Mouse (Mus musculus): ENCODE measurements around the gene Smc1b. TPM values are rescaled to one million over a fixed set of nuclear protein-coding genes. Genes with fewer than 3 reads are reported as not detected.

Smc1b gene
- polyA plus RNA-seq (2014; fragmentation: Nextera tagmentation; extraction: Ambion mirVana), result 0.07 and 0.12 TPM in 2 replicates

- peaks cover 2% of the 10 kb centered on the region; the same call in 1 of the 2 replicates for H3K27me3 ChIP-seq (ENCODE audit: control insufficient read depth, insufficient read depth, low read length)
- H3K4me2 ChIP-seq (ENCODE audit: low read depth, low read length, severe bottlenecking), result peak within 1 kb of the TSS; percentile 61
- peak within 1 kb of the TSS; percentile 22 for H3K4me3 ChIP-seq (ENCODE audit: low read depth, low read length)
- peak; percentile 90 for DNase-seq (ENCODE audit: low spot score)
- peaks cover 4% of the 10 kb centered on the region; the same call in 1 of the 2 replicates for H3K9me3 ChIP-seq (ENCODE audit: control insufficient read depth, low read length)
- 33% methylated on average over 57 of the region's 58 CpGs for WGBS
- H3K9ac ChIP-seq (ENCODE audit: low read length), result peak within 1 kb of the TSS; percentile 20
- no peaks in the 10 kb centered on the region for H3K4me1 ChIP-seq (replicated peaks; ENCODE audit: control insufficient read depth, insufficient read depth, low read length)
- peak; percentile 61 for ATAC-seq (replicated peaks; ENCODE audit: low FRiP score)
- no peak within 1 kb of the TSS for H3K27ac ChIP-seq (ENCODE audit: low read depth, low read length)
- no peaks in the 10 kb centered on the region for H3K36me3 ChIP-seq (ENCODE audit: control insufficient read depth, insufficient read depth, low read length)
Observed at GRCm38 (mm10) chr15:85131275-85132192, at the start of gene Smc1b, which contains the start of gene Ribc2. Gene Smc1b, minus strand, starts transcription at chr15:85131964. Gene Ribc2, plus strand, starts transcription at chr15:85132078.

GRCm38 (mm10) chr15:85180368-85180767, 48.6 kb upstream of the Smc1b start:
- H3K4me1 ChIP-seq (replicated peaks; ENCODE audit: control insufficient read depth, insufficient read depth, low read length), result no peaks in the 10 kb centered on the region
- H3K4me2 ChIP-seq (ENCODE audit: low read depth, low read length, severe bottlenecking), result no peak overlapping the region
- ATAC-seq (replicated peaks; ENCODE audit: low FRiP score) (no peak), DNase-seq (ENCODE audit: low spot score) (no peak)
- H3K27ac ChIP-seq (ENCODE audit: low read depth, low read length), result no peak overlapping the region
- no peak overlapping the region for H3K9ac ChIP-seq (ENCODE audit: low read length)
- no peaks in the 10 kb centered on the region for H3K36me3 ChIP-seq (ENCODE audit: control insufficient read depth, insufficient read depth, low read length)
- H3K9me3 ChIP-seq (ENCODE audit: control insufficient read depth, low read length), result no peaks in the 10 kb centered on the region
- H3K27me3 ChIP-seq (ENCODE audit: control insufficient read depth, insufficient read depth, low read length), result no peaks in the 10 kb centered on the region
- no peak overlapping the region for H3K4me3 ChIP-seq (ENCODE audit: low read depth, low read length)

- ATAC-seq (replicated peaks; ENCODE audit: low FRiP score), result no peak
- Histone ChIP-seq H3K4me1 (replicated peaks; ENCODE audit: control insufficient read depth, insufficient read depth, low read length) (no peaks in the 10 kb centered on the region), H3K27me3 (ENCODE audit: control insufficient read depth, insufficient read depth, low read length) (no peaks in the 10 kb centered on the region), H3K36me3 (ENCODE audit: control insufficient read depth, insufficient read depth, low read length) (no peaks in the 10 kb centered on the region), H3K9me3 (ENCODE audit: control insufficient read depth, low read length) (no peaks in the 10 kb centered on the region), H3K4me3 (ENCODE audit: low read depth, low read length) (no peak overlapping the region), H3K9ac (ENCODE audit: low read length) (no peak overlapping the region), H3K27ac (ENCODE audit: low read depth, low read length) (no peak overlapping the region), H3K4me2 (ENCODE audit: low read depth, low read length, severe bottlenecking) (no peak overlapping the region)
- DNase-seq (ENCODE audit: low spot score), result no peak
- 73% methylated on average over 7 of the region's 7 CpGs for WGBS
Observed at GRCm38 (mm10) chr15:85179528-85180180, 47.9 kb upstream of the Smc1b start.

GRCm38 (mm10) chr15:85178172-85178571, 46.4 kb upstream of the Smc1b start:
- Histone ChIP-seq H3K4me3 (ENCODE audit: low read depth, low read length) (no peak overlapping the region), H3K4me1 (replicated peaks; ENCODE audit: control insufficient read depth, insufficient read depth, low read length) (no peaks in the 10 kb centered on the region), H3K9ac (ENCODE audit: low read length) (no peak overlapping the region), H3K27me3 (ENCODE audit: control insufficient read depth, insufficient read depth, low read length) (no peaks in the 10 kb centered on the region), H3K36me3 (ENCODE audit: control insufficient read depth, insufficient read depth, low read length) (no peaks in the 10 kb centered on the region), H3K9me3 (ENCODE audit: control insufficient read depth, low read length) (no peaks in the 10 kb centered on the region), H3K27ac (ENCODE audit: low read depth, low read length) (no peak overlapping the region), H3K4me2 (ENCODE audit: low read depth, low read length, severe bottlenecking) (no peak overlapping the region)
- ATAC-seq (replicated peaks; ENCODE audit: low FRiP score), result no peak
- DNase-seq (ENCODE audit: low spot score), result no peak
- WGBS, result 79% methylated on average over 6 of the region's 6 CpGs

GRCm38 (mm10) chr15:85177576-85177975, 45.8 kb upstream of the Smc1b start:
- H3K4me1 ChIP-seq (replicated peaks; ENCODE audit: control insufficient read depth, insufficient read depth, low read length), result no peaks in the 10 kb centered on the region
- H3K9ac ChIP-seq (ENCODE audit: low read length), result no peak overlapping the region
- WGBS, result 80% methylated on average over 8 of the region's 8 CpGs
- no peak overlapping the region for H3K27ac ChIP-seq (ENCODE audit: low read depth, low read length)
- DNase-seq (ENCODE audit: low spot score) (peak; percentile 67), ATAC-seq (replicated peaks; ENCODE audit: low FRiP score) (no peak)
- H3K4me3 ChIP-seq (ENCODE audit: low read depth, low read length), result no peak overlapping the region
- H3K36me3 ChIP-seq (ENCODE audit: control insufficient read depth, insufficient read depth, low read length), result no peaks in the 10 kb centered on the region
- no peaks in the 10 kb centered on the region for H3K9me3 ChIP-seq (ENCODE audit: control insufficient read depth, low read length)
- no peak overlapping the region for H3K4me2 ChIP-seq (ENCODE audit: low read depth, low read length, severe bottlenecking)
- no peaks in the 10 kb centered on the region for H3K27me3 ChIP-seq (ENCODE audit: control insufficient read depth, insufficient read depth, low read length)

- H3K4me2 ChIP-seq (ENCODE audit: low read depth, low read length, severe bottlenecking), result no peak overlapping the region
- H3K27me3 ChIP-seq (ENCODE audit: control insufficient read depth, insufficient read depth, low read length), result no peaks in the 10 kb centered on the region
- no peak overlapping the region for H3K4me3 ChIP-seq (ENCODE audit: low read depth, low read length)
- H3K9ac ChIP-seq (ENCODE audit: low read length), result no peak overlapping the region
- ATAC-seq (replicated peaks; ENCODE audit: low FRiP score) (no peak), DNase-seq (ENCODE audit: low spot score) (no peak)
- no peak overlapping the region for H3K27ac ChIP-seq (ENCODE audit: low read depth, low read length)
- WGBS, result 86% methylated on average over 10 of the region's 10 CpGs
- H3K4me1 ChIP-seq (replicated peaks; ENCODE audit: control insufficient read depth, insufficient read depth, low read length), result no peaks in the 10 kb centered on the region
- no peaks in the 10 kb centered on the region for H3K36me3 ChIP-seq (ENCODE audit: control insufficient read depth, insufficient read depth, low read length)
- H3K9me3 ChIP-seq (ENCODE audit: control insufficient read depth, low read length), result no peaks in the 10 kb centered on the region
Observed at GRCm38 (mm10) chr15:85174060-85174459, 42.3 kb upstream of the Smc1b start.

- H3K27ac ChIP-seq (ENCODE audit: low read depth, low read length), result no peak overlapping the region
- DNase-seq (ENCODE audit: low spot score) (no peak), ATAC-seq (replicated peaks; ENCODE audit: low FRiP score) (no peak)
- no peaks in the 10 kb centered on the region for H3K36me3 ChIP-seq (ENCODE audit: control insufficient read depth, insufficient read depth, low read length)
- no peak overlapping the region for H3K4me2 ChIP-seq (ENCODE audit: low read depth, low read length, severe bottlenecking)
- no peaks in the 10 kb centered on the region for H3K4me1 ChIP-seq (replicated peaks; ENCODE audit: control insufficient read depth, insufficient read depth, low read length)
- 89% methylated on average over 8 of the region's 8 CpGs for WGBS
- H3K27me3 ChIP-seq (ENCODE audit: control insufficient read depth, insufficient read depth, low read length), result no peaks in the 10 kb centered on the region
- H3K4me3 ChIP-seq (ENCODE audit: low read depth, low read length), result no peak overlapping the region
- H3K9ac ChIP-seq (ENCODE audit: low read length), result no peak overlapping the region
- H3K9me3 ChIP-seq (ENCODE audit: control insufficient read depth, low read length), result no peaks in the 10 kb centered on the region
Observed at GRCm38 (mm10) chr15:85173425-85173824, 41.7 kb upstream of the Smc1b start.

GRCm38 (mm10) chr15:85172054-85172453, 40.3 kb upstream of the Smc1b start:
- Histone ChIP-seq H3K4me3 (ENCODE audit: low read depth, low read length) (no peak overlapping the region), H3K27ac (ENCODE audit: low read depth, low read length) (no peak overlapping the region), H3K27me3 (ENCODE audit: control insufficient read depth, insufficient read depth, low read length) (no peaks in the 10 kb centered on the region), H3K9me3 (ENCODE audit: control insufficient read depth, low read length) (no peaks in the 10 kb centered on the region), H3K4me2 (ENCODE audit: low read depth, low read length, severe bottlenecking) (no peak overlapping the region), H3K4me1 (replicated peaks; ENCODE audit: control insufficient read depth, insufficient read depth, low read length) (peaks cover 2% of the 10 kb centered on the region), H3K9ac (ENCODE audit: low read length) (no peak overlapping the region), H3K36me3 (ENCODE audit: control insufficient read depth, insufficient read depth, low read length) (no peaks in the 10 kb centered on the region)
- no peak for DNase-seq (ENCODE audit: low spot score)
- 84% methylated on average over 2 of the region's 2 CpGs for WGBS
- ATAC-seq (replicated peaks; ENCODE audit: low FRiP score), result no peak
